Mouse (Mus musculus): ENCODE results near the gene Fbxl8. TPM values are rescaled to one million over a fixed set of nuclear protein-coding genes. Genes with fewer than 3 reads are reported as not detected.
A peak's percentile ranks its signal among the peaks of the same experiment; 100 is the strongest.

The Fbxl8 gene
- total and polyA plus RNA-seq, 3 experiments = 1.8 to 3.6 (median 2.5) TPM

GRCm38 (mm10) chr8:105299962-105300361 is 35.5 kb downstream of the Fbxl8 start:
- H3K27ac ChIP-seq = no peak overlapping the region

DNA sequence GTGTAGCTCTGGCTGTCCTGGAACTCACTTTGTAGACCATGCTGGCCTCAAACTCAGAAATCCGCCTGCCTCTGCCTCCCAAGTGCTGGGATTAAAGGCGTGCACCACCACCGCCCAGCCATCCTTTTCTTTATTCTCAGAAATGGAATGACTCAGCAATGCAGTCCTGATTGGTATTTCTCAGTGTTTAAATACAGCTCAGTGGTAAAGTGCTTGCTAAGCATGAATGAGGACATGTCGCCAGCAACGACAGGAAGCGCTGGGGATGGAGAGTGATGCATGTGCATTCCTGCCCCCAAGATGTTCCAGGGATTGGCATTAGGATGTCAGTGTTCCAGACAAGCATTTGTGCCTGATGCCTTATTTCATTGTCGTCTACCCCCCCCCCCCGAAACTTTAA is 38.9 kb downstream of the Fbxl8 start:
- H3K4me1 ChIP-seq (ENCODE audit: control insufficient read depth, insufficient read depth, low read length) = peaks cover 4% of the 10 kb centered on the region
- H3K9ac ChIP-seq (ENCODE audit: low read depth, low read length) = no peak overlapping the region
- H3K4me3 ChIP-seq = no peak overlapping the region
- peaks cover 4% of the 10 kb centered on the region for H3K36me3 ChIP-seq (ENCODE audit: control insufficient read depth, insufficient read depth, low read length)
- no peaks in the 10 kb centered on the region for H3K79me2 ChIP-seq (replicated peaks; ENCODE audit: control insufficient read depth, insufficient read depth, low read length)
- WGBS = 66% methylated on average over 8 of the region's 8 CpGs
- intact Hi-C loops (cut with DNase I) = no loop called here
- no peak overlapping the region for H3K27ac ChIP-seq
- DNase-seq = no peak
- H3K27me3 ChIP-seq (ENCODE audit: control insufficient read depth, insufficient read depth, low read length) = no peaks in the 10 kb centered on the region
- TF ChIP-seq CTCF (IDR thresholded peaks at IDR 0.05) = no peak
- no peak for TF ChIP-seq POLR2A (IDR thresholded peaks at IDR 0.05; ENCODE audit: insufficient read depth, low read depth, low read length)

More at GRCm38 (mm10) chr8:105299962-105300361, 35.5 kb downstream of the Fbxl8 start:
- Histone ChIP-seq H3K4me3 (no peak overlapping the region), H3K4me1 (ENCODE audit: control insufficient read depth, insufficient read depth, low read length) (peaks cover 6% of the 10 kb centered on the region), H3K9ac (ENCODE audit: low read depth, low read length) (no peak overlapping the region), H3K36me3 (ENCODE audit: control insufficient read depth, insufficient read depth, low read length) (peaks cover 4% of the 10 kb centered on the region), H3K27me3 (ENCODE audit: control insufficient read depth, insufficient read depth, low read length) (no peaks in the 10 kb centered on the region), H3K79me2 (replicated peaks; ENCODE audit: control insufficient read depth, insufficient read depth, low read length) (no peaks in the 10 kb centered on the region)
- no peak for DNase-seq
- TF ChIP-seq POLR2A (IDR thresholded peaks at IDR 0.05; ENCODE audit: insufficient read depth, low read depth, low read length) (no peak), EP300 (IDR thresholded peaks at IDR 0.05; ENCODE audit: insufficient read depth, low read depth, low read length) (no peak), CTCF (IDR thresholded peaks at IDR 0.05) (no peak)
- intact Hi-C loops (cut with DNase I) = loop anchor here (10.0 kb wide), 1 partner anchor 645 kb away; no protein-coding TSS in a partner anchor
- 91% methylated on average over 8 of the region's 8 CpGs for WGBS

DNA sequence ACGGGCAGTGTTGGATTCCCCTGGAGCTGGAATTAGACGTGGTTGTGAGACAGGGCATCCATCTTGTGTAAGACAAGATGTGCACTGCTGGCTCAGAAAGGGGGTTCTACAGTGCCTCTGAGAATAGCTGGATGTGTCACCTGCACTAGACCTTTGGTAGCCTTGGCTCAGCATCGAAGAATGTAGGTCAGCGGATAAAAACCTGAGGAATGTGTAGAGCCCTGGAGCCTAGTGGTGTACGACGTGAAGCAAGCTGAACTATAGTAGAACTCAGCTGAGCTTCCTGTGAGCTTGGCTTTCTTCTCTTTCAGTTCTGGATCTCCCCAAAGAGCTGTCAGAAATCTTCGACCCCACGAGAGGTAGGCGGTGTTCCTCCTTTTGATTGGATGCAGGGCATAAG is 39.4 kb downstream of the Fbxl8 start:
- Histone ChIP-seq H3K4me1 (ENCODE audit: control insufficient read depth, insufficient read depth, low read length) (peaks cover 2% of the 10 kb centered on the region), H3K9ac (ENCODE audit: low read depth, low read length) (no peak overlapping the region)

GRCm38 (mm10) chr8:105304325-105305210 is 40.1 kb downstream of the Fbxl8 start:
- peaks cover 2% of the 10 kb centered on the region for H3K4me1 ChIP-seq (ENCODE audit: control insufficient read depth, insufficient read depth, low read length)
- DNase-seq = peak in 1 of 2 experiments; percentile 21
- H3K9ac ChIP-seq (ENCODE audit: low read depth, low read length) = no peak overlapping the region
- intact Hi-C loops (cut with DNase I) = no loop called here
- no peaks in the 10 kb centered on the region for H3K27me3 ChIP-seq (ENCODE audit: control insufficient read depth, insufficient read depth, low read length)
- no peaks in the 10 kb centered on the region for H3K79me2 ChIP-seq (replicated peaks; ENCODE audit: control insufficient read depth, insufficient read depth, low read length)
- 0 out of 2 replicates have a peak, but pooled peaks have one; percentile 21 for TF ChIP-seq EP300 (IDR thresholded peaks at IDR 0.05; ENCODE audit: insufficient read depth, low read depth, low read length)
- TF ChIP-seq CTCF (IDR thresholded peaks at IDR 0.05) = no peak
- TF ChIP-seq POLR2A (IDR thresholded peaks at IDR 0.05; ENCODE audit: insufficient read depth, low read depth, low read length) = peak; percentile 45; the same call in 1 of the 2 replicates
- no peak overlapping the region for H3K27ac ChIP-seq
- H3K4me3 ChIP-seq = no peak overlapping the region
- WGBS = 41% methylated on average over 9 of the region's 9 CpGs
- H3K36me3 ChIP-seq (ENCODE audit: control insufficient read depth, insufficient read depth, low read length) = no peaks in the 10 kb centered on the region

More for the DNA sequence above, 39.4 kb downstream of the Fbxl8 start:
- Histone ChIP-seq H3K79me2 (replicated peaks; ENCODE audit: control insufficient read depth, insufficient read depth, low read length) (no peaks in the 10 kb centered on the region), H3K27ac (no peak overlapping the region), H3K36me3 (ENCODE audit: control insufficient read depth, insufficient read depth, low read length) (peaks cover 2% of the 10 kb centered on the region), H3K4me3 (no peak overlapping the region), H3K27me3 (ENCODE audit: control insufficient read depth, insufficient read depth, low read length) (no peaks in the 10 kb centered on the region)
- TF ChIP-seq POLR2A (IDR thresholded peaks at IDR 0.05; ENCODE audit: insufficient read depth, low read depth, low read length) (no peak), CTCF (IDR thresholded peaks at IDR 0.05) (no peak), EP300 (IDR thresholded peaks at IDR 0.05; ENCODE audit: insufficient read depth, low read depth, low read length) (no peak)
- intact Hi-C loops (cut with DNase I) = no loop called here
- 59% methylated on average over 9 of the region's 9 CpGs for WGBS
- DNase-seq = no peak

- TF ChIP-seq POLR2A (IDR thresholded peaks at IDR 0.05; ENCODE audit: insufficient read depth, low read depth, low read length) (no peak), CTCF (IDR thresholded peaks at IDR 0.05) (no peak), EP300 (IDR thresholded peaks at IDR 0.05; ENCODE audit: insufficient read depth, low read depth, low read length) (no peak)
- intact Hi-C loops (cut with DNase I) = no loop called here
These were observed 41.0 kb downstream of the Fbxl8 start, which contains the start of gene Elmo3 for GRCm38 (mm10) chr8:105305211-105306145. Gene Elmo3 (plus strand): TSS chr8:105305601.

More at GRCm38 (mm10) chr8:105305211-105306145, 41.0 kb downstream of the Fbxl8 start, which contains the start of gene Elmo3:
- Histone ChIP-seq H3K4me3 (peak within 1 kb of the TSS; percentile 15; the same call in 1 of the 2 replicates), H3K79me2 (replicated peaks; ENCODE audit: control insufficient read depth, insufficient read depth, low read length) (no peaks in the 10 kb centered on the region), H3K36me3 (ENCODE audit: control insufficient read depth, insufficient read depth, low read length) (no peaks in the 10 kb centered on the region), H3K9ac (ENCODE audit: low read depth, low read length) (peak within 1 kb of the TSS; percentile 61), H3K27ac (0 out of 2 replicates have a peak within 1 kb of the TSS, but pooled peaks have one; percentile 1), H3K27me3 (ENCODE audit: control insufficient read depth, insufficient read depth, low read length) (no peaks in the 10 kb centered on the region), H3K4me1 (ENCODE audit: control insufficient read depth, insufficient read depth, low read length) (peaks cover 2% of the 10 kb centered on the region)
- 9% methylated on average over 29 of the region's 30 CpGs for WGBS
- DNase-seq = peak; percentile 42 to 46
